Mouse (Mus musculus) heart, embryonic 12.5 days (tissue): Measurements from ENCODE around the gene Olfr1497. TPM values are rescaled to one million over a fixed set of nuclear protein-coding genes. Genes with fewer than 3 reads are reported as not detected.
"Not testable (repeated sequence)": the region's sequence is repeated elsewhere in the genome, so short reads cannot be mapped to it uniquely, and the experiment has no call there.

Source experiments
- ATAC-seq: fragments of 200-750 bp; cut with Nextera tagmentation; 2 replicates; pipeline ENCODE4 v1.8.0; 2017; ENCODE audit warnings: moderate TSS enrichment, moderate library complexity; ENCODE audit not compliant: insufficient number of reproducible peaks, low FRiP score
- H3K27ac ChIP-seq: fragments of 300-500 bp; sonication (generic); 2 replicates; pipeline ENCODE4 v1.5.1; 2016; ENCODE audit warnings: mild to moderate bottlenecking, moderate library complexity; ENCODE audit not compliant: poor library complexity, severe bottlenecking
- H3K27me3 ChIP-seq: fragments of 300-500 bp; sonication (generic); replicated peaks from 2 replicates; pipeline ENCODE4 v1.6.1; 2016; ENCODE audit warnings: mild to moderate bottlenecking, moderate library complexity
- H3K36me3 ChIP-seq: fragments of 300-500 bp; sonication (generic); 2 replicates; pipeline ENCODE4 v1.6.1; 2016; ENCODE audit warnings: mild to moderate bottlenecking, moderate library complexity
- H3K4me1 ChIP-seq: fragments of 300-500 bp; sonication (generic); replicated peaks from 2 replicates; pipeline ENCODE4 v1.6.1; 2016; ENCODE audit warnings: mild to moderate bottlenecking
- H3K4me2 ChIP-seq: fragments of 300-500 bp; sonication (generic); 2 replicates; pipeline ENCODE4 v1.6.1; 2016; ENCODE audit warnings: mild to moderate bottlenecking, moderate library complexity
- H3K4me3 ChIP-seq: fragments of 300-500 bp; sonication (generic); 2 replicates; pipeline ENCODE4 v1.5.1; 2016; ENCODE audit warnings: mild to moderate bottlenecking
- H3K9ac ChIP-seq: fragments of 300-500 bp; sonication (generic); 2 replicates; pipeline ENCODE4 v1.6.1; 2016; ENCODE audit warnings: mild to moderate bottlenecking, moderate library complexity
- H3K9me3 ChIP-seq: fragments of 300-500 bp; sonication (generic); replicated peaks from 2 replicates; pipeline ENCODE4 v1.6.1; 2016; ENCODE audit warnings: mild to moderate bottlenecking, moderate library complexity
- WGBS: fragments of 180-500 bp; shearing (Covaris S2); methylation state at CpG from one replicate; pipeline ENCODE4 v1.1.7; 2016; 5-methylcytosine and 5-hydroxymethylcytosine counted together
- polyA plus RNA-seq: library from polyadenylated mRNA; unstranded; fragments of >200 nt; fragmentation: Nextera tagmentation; extraction: Ambion mirVana; gene quantifications from 2 replicates; pipeline ENCODE4 v1.2.1, GENCODE M21; 2016

Olfr1497 gene
- polyA plus RNA-seq, result not detected in 2 replicates

- Histone ChIP-seq H3K4me1 (no peaks in the 10 kb centered on the region), H3K4me3 (no peak within 1 kb of the TSS), H3K9me3 (peaks cover 5% of the 10 kb centered on the region; the same call in 1 of the 2 replicates), H3K9ac (no peak within 1 kb of the TSS), H3K4me2 (no peak within 1 kb of the TSS), H3K27me3 (no peaks in the 10 kb centered on the region), H3K36me3 (no peaks in the 10 kb centered on the region), H3K27ac (no peak within 1 kb of the TSS)
- no peak for ATAC-seq
Measured at GRCm38 (mm10) chr19:13798102-13798501, at the start of gene Olfr1497. TSS of gene Olfr1497 (minus strand) at chr19:13798202.

- no peak for ATAC-seq
- Histone ChIP-seq H3K27me3 (no peaks in the 10 kb centered on the region), H3K27ac (no peak within 1 kb of the TSS), H3K9ac (no peak within 1 kb of the TSS), H3K4me3 (no peak within 1 kb of the TSS), H3K4me1 (no peaks in the 10 kb centered on the region), H3K36me3 (no peaks in the 10 kb centered on the region), H3K9me3 (0 out of 2 replicates have a peak, but pooled peaks cover 3% of the 10 kb centered on the region), H3K4me2 (no peak within 1 kb of the TSS)
Measured at GRCm38 (mm10) chr19:13830388-13830787, 32.4 kb upstream of the Olfr1497 start, which contains the start of gene Olfr1500. TSS of gene Olfr1500 (minus strand) at chr19:13830488.

- Histone ChIP-seq H3K4me2 (no peak overlapping the region), H3K4me3 (no peak overlapping the region), H3K9me3 (0 out of 2 replicates have a peak, but pooled peaks cover 3% of the 10 kb centered on the region), H3K27me3 (no peaks in the 10 kb centered on the region), H3K27ac (no peak overlapping the region), H3K4me1 (no peaks in the 10 kb centered on the region), H3K36me3 (no peaks in the 10 kb centered on the region), H3K9ac (no peak overlapping the region)
- WGBS, result 61% methylated on average over 3 of the region's 3 CpGs
- no peak for ATAC-seq
Measured at GRCm38 (mm10) chr19:13828447-13828846, 30.4 kb upstream of the Olfr1497 start.

GRCm38 (mm10) chr19:13820847-13821246, 22.8 kb upstream of the Olfr1497 start:
- Histone ChIP-seq H3K9ac (no peak overlapping the region), H3K9me3 (0 out of 2 replicates have a peak, but pooled peaks cover 3% of the 10 kb centered on the region), H3K4me2 (no peak overlapping the region), H3K4me3 (no peak overlapping the region), H3K36me3 (no peaks in the 10 kb centered on the region), H3K4me1 (no peaks in the 10 kb centered on the region), H3K27ac (no peak overlapping the region), H3K27me3 (no peaks in the 10 kb centered on the region)
- 44% methylated on average over 5 of the region's 5 CpGs for WGBS
- no peak for ATAC-seq

GRCm38 (mm10) chr19:13819347-13819746, 21.3 kb upstream of the Olfr1497 start, which contains the start of gene Olfr1499:
TSS of gene Olfr1499 (minus strand) at chr19:13819447.
- Histone ChIP-seq H3K9ac (no peak within 1 kb of the TSS), H3K4me3 (no peak within 1 kb of the TSS), H3K36me3 (no peaks in the 10 kb centered on the region), H3K4me2 (no peak within 1 kb of the TSS), H3K9me3 (0 out of 2 replicates have a peak, but pooled peaks cover 3% of the 10 kb centered on the region), H3K27ac (no peak within 1 kb of the TSS), H3K27me3 (no peaks in the 10 kb centered on the region), H3K4me1 (no peaks in the 10 kb centered on the region)
- ATAC-seq, result no peak

GRCm38 (mm10) chr19:13818827-13819226, 20.8 kb upstream of the Olfr1497 start:
- no peaks in the 10 kb centered on the region for H3K36me3 ChIP-seq
- H3K27ac ChIP-seq, result no peak overlapping the region
- WGBS, result 23% methylated on average over 5 of the region's 5 CpGs
- H3K27me3 ChIP-seq, result no peaks in the 10 kb centered on the region
- H3K9me3 ChIP-seq, result 0 out of 2 replicates have a peak, but pooled peaks cover 3% of the 10 kb centered on the region
- H3K4me1 ChIP-seq, result no peaks in the 10 kb centered on the region
- H3K4me2 ChIP-seq, result no peak overlapping the region
- no peak overlapping the region for H3K9ac ChIP-seq
- H3K4me3 ChIP-seq, result no peak overlapping the region
- ATAC-seq, result no peak

- no peak overlapping the region for H3K4me2 ChIP-seq
- H3K4me1 ChIP-seq, result no peaks in the 10 kb centered on the region
- WGBS, result 51% methylated on average over 2 of the region's 2 CpGs
- H3K4me3 ChIP-seq, result no peak overlapping the region
- no peaks in the 10 kb centered on the region for H3K9me3 ChIP-seq
- H3K27me3 ChIP-seq, result no peaks in the 10 kb centered on the region
- no peak for ATAC-seq
- H3K36me3 ChIP-seq, result no peaks in the 10 kb centered on the region
- H3K27ac ChIP-seq, result no peak overlapping the region
- no peak overlapping the region for H3K9ac ChIP-seq
Measured at GRCm38 (mm10) chr19:13812823-13813222, 14.8 kb upstream of the Olfr1497 start.

GRCm38 (mm10) chr19:13805486-13805885, 7.5 kb upstream of the Olfr1497 start:
- WGBS, result 49% methylated on average over 1 of the region's 1 CpGs
- not testable (repeated sequence) for ATAC-seq

GRCm38 (mm10) chr19:13777578-13777977, 20.4 kb downstream of the Olfr1497 start, which contains the start of gene Olfr1496:
TSS of gene Olfr1496 (plus strand) at chr19:13777878.
- H3K9me3 ChIP-seq, result no peaks in the 10 kb centered on the region
- WGBS, result 76% methylated on average over 1 of the region's 1 CpGs
- no peak within 1 kb of the TSS for H3K4me2 ChIP-seq
- H3K4me1 ChIP-seq, result no peaks in the 10 kb centered on the region
- H3K36me3 ChIP-seq, result no peaks in the 10 kb centered on the region
- no peak within 1 kb of the TSS for H3K9ac ChIP-seq
- no peak within 1 kb of the TSS for H3K4me3 ChIP-seq
- ATAC-seq, result no peak
- H3K27ac ChIP-seq, result no peak within 1 kb of the TSS
- H3K27me3 ChIP-seq, result no peaks in the 10 kb centered on the region

More at GRCm38 (mm10) chr19:13805486-13805885, 7.5 kb upstream of the Olfr1497 start:
- H3K27me3 ChIP-seq, H3K4me3 ChIP-seq, H3K9me3 ChIP-seq, H3K4me2 ChIP-seq, H3K9ac ChIP-seq, H3K27ac ChIP-seq, H3K4me1 ChIP-seq, H3K36me3 ChIP-seq: not testable (repeated sequence)

GRCm38 (mm10) chr19:13768565-13769276, 29.3 kb downstream of the Olfr1497 start:
- no peak overlapping the region for H3K27ac ChIP-seq
- peaks cover 7% of the 10 kb centered on the region; the same call in 1 of the 2 replicates for H3K9me3 ChIP-seq
- no peaks in the 10 kb centered on the region for H3K36me3 ChIP-seq
- H3K4me2 ChIP-seq, result no peak overlapping the region
- no peak for ATAC-seq
- H3K27me3 ChIP-seq, result no peaks in the 10 kb centered on the region
- WGBS, result 86% methylated on average over 9 of the region's 9 CpGs
- no peak overlapping the region for H3K9ac ChIP-seq
- no peak overlapping the region for H3K4me3 ChIP-seq
- H3K4me1 ChIP-seq, result no peaks in the 10 kb centered on the region

- no peaks in the 10 kb centered on the region for H3K27me3 ChIP-seq
- no peak within 1 kb of the TSS for H3K27ac ChIP-seq
- no peaks in the 10 kb centered on the region for H3K4me1 ChIP-seq
- WGBS, result 69% methylated on average over 3 of the region's 3 CpGs
- peaks cover 7% of the 10 kb centered on the region; the same call in 1 of the 2 replicates for H3K9me3 ChIP-seq
- no peak within 1 kb of the TSS for H3K4me3 ChIP-seq
- no peaks in the 10 kb centered on the region for H3K36me3 ChIP-seq
- no peak within 1 kb of the TSS for H3K9ac ChIP-seq
- H3K4me2 ChIP-seq, result no peak within 1 kb of the TSS
- no peak for ATAC-seq
Measured at GRCm38 (mm10) chr19:13764306-13764705, 33.7 kb downstream of the Olfr1497 start, which contains the start of gene Olfr1495. TSS of gene Olfr1495 (plus strand) at chr19:13764606.
